Mouse (Mus musculus): ENCODE measurements around the gene Fezf2.

Fezf2 gene

DNA sequence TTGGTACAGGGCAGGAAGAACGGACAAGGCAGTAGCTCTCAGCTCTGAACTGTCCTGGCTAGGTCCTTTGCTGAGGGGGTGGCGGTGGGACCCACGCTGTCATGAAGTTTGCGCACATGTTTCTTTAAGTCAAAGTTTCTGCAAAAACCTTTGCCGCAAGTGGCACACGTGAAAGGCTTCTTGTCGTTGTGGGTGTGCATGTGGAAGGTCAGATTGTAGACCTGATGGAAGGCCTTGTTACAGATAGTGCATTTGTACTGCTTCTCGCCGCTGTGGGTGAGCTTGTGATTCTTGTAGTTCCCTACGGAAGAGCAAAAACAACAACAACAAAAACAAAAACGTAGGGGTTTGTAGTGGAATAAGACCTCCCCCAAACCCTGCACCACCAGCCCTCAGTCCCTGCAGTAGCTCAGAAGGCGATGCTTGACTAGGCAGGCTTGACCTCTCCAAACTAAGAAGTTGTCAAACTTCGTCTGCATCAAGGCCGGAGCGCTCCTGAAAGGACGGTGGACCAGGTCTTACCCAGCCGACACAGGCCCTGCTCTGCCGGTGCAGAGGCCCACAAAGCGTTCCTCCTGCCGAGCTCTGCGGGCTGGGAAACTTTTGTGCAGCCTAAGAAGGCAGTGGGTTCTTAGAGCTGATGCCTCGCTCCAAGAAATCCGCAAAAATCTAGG, 5.4 kb downstream of the Fezf2 start:
- in situ Hi-C loops (cut with MboI), result no loop called here

DNA sequence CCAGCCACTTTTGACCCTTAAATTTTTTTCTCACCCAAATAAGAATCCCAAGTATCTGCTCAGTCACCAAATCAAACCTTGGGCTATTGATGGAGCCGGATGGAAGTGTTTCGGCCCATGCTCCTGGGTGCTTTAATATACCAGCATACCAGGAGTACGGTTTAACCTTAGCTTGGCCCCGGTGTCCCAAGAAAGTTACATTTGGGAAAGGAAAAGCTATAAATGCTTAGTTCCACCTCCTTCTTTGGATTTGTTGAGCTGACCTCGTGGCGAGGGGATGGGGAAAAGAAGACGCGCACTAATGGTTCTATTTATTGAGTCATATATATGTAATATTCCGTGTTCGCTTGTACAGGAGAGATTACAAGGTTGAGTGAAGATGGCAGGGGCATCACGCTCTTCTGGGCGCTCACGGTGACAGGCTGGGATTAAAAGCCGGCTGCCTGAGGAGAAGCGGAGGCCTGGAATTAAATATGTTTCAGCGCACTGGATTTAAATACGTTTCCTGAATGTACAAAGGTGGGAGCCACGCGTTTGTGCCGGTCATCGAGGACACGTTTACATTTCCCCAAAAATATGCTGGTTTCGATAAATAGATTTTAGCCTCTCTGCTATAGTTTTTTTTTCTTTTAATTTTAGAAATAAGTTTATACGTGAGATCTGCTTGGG, 6.1 kb downstream of the Fezf2 start:
- in situ Hi-C loops (cut with MboI), result no loop called here

DNA sequence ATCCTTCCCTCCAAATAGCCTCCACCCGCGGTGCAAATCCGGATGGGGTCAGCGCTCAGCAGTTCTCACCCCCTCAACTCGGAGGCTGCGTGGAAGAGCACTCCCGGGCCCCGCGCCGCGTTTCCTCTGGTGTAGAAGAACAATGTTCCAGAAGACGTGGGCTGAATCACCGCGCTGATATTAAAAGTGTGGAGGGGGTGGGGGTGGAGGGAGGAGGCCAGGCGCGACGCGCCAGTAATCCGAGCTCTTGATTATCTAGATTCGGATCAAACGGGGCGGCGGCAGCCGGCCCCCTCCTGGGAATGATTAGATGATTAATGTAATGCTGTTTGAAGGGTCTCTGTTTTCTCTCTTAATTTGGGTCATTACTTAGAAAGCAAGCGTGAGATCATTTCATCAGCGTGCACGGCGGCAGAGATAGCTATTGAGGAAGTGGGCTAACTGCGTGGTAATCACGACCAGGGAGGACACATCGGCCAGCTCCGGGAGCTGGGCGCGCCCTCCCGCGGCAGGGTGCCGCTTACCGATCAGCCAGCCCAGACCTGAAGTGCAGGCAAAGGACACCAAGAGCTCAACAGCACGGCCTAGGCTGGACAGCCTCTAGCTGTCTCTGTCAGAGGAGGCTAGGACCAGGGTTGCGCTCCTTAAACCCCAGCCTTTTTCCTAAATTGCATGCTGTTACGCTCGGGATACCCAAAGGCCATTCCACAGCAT, 6.8 kb downstream of the Fezf2 start:
- in situ Hi-C loops (cut with MboI), result no loop called here

DNA sequence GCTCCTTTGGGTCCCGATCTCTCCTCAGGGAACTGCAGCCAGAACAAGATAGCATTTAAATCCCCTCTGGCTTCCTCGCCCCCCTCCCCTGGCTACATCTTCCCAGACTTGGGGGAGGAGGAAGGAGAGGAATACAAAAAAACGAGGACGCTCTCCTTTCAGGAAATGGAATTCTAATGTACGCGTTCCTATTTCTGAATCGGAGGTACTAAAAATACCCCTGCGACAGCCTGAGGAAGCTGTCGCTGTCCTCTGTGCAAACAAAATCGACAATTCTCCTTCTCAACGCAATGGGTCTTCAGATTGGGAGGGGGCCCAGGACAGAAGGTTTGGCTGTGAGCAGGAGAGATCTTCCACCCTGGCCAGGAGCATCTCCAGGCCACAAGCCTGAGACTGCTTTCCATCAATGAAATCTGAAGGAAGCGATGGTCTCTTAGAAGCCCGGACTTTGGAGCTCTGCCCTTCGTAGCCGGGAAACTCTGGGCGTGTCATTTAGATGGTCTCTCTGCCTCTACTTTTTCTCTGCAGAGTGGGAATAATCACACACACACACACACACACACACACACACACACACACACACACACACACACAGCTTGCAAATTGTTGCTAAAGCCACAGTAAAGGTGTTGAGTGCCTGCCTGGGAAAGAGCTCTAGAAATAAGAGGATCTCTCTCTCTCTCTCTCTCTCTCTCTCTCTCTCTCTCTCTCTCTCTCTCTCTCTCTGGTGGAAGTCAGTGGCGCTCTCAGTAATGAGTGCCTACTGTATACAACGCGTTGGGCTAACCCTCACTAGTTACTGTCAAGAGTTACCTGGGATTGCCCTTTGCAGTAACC, 7.5 kb downstream of the Fezf2 start:
- in situ Hi-C loops (cut with MboI), result no loop called here

DNA sequence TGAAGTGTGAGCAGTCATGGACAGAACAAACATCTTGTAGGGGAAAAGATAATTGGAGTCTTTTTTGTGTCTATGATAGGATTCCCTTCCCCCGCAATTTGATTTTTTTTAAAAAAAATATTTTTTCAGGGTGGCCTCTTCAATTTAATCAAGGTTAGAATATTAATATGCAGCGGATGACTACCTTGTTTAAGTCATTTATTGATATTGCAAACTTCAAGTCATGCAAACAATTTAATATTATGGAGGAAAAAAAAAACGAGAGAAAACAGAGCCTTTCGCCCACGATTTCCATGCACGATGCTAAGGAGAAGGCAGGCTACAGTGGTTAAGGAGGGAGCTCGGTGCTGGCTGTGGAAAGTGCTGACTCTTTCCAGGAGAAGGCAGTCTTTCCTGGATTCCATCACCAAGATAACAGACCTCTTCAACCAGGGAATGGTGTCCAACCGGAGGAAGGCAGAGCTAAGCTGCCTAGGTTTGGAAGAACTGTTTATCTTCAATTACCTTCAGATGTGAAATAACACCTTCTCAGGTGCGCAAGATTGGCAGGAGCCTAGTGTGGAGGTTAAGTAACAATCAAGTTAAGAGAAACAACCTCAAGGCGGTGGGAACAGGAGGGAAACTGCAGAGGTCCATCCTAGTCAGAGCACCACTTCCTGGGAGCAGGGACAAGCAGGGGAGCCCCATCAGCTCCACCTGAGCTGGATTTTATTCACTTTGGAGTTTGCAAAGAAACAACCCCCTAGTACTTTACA, 9.0 kb downstream of the Fezf2 start:
- in situ Hi-C loops (cut with MboI), result no loop called here

DNA sequence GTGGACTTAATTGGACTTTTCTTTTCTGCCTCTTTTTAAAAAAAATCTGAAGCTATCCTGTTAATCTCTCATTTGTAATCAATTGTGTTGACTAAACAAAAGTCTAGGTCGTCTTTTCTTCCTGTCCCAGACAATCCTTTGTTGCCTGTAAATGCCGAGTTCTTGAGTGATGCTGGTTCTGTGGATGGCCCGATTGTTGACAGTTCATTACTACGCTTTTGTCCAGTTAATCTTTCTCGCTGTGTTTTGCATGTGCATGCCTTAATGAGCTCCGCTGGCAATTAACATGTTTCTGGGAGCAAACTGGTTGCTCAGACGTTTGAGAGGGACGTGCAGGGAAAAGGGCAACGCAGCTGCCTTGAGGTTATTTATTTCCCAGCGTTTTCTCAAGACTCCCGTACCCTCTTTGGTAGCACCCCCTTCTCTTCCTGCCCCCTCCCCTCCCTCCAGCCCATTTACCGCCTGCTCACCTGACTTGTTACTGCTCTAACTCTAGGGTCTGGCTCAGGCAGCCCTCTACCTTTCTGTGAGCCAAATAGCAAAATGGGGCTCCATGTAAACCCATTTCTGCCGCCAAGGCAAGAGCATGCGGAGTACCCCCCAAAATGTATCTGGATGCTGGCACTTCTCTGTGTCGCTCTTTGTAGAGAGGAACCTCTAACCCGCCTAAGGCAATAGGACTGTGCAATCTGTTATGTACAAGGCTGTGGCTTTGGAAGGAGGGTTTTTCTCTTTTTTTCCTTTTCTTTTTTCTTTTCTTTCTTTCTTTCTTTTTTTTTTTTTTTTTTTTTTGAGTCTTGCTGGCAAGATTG, 9.8 kb downstream of the Fezf2 start:
- in situ Hi-C loops (cut with MboI), result no loop called here

DNA sequence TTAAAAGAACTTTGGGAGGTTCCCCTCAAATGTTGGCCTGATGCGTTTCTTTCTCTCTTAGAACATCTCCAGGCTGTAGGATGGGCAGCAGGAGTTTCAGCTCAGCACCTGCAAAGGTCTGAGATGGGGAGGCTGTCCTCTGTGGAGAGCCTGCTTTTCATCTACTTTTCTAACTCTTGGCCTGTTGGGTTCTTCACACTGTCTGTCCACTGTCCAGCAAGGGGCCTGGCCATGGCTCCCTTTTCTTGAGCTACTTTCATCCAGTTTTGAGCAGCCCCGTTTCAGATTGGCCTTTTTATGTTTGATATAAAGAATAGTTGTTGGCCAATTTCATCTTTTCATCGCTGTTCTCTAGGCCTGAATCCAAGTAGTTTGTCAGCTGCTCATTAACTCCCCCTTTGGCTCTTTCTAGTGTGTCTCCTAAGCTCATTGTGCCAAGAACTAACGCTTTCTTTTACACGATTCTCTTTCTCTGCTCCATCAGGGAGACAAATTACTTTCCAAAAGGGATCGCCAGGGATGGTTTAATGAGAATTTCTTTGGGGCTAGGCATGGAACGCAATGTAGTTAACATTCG, 10.5 kb downstream of the Fezf2 start:
- in situ Hi-C loops (cut with MboI), result no loop called here

DNA sequence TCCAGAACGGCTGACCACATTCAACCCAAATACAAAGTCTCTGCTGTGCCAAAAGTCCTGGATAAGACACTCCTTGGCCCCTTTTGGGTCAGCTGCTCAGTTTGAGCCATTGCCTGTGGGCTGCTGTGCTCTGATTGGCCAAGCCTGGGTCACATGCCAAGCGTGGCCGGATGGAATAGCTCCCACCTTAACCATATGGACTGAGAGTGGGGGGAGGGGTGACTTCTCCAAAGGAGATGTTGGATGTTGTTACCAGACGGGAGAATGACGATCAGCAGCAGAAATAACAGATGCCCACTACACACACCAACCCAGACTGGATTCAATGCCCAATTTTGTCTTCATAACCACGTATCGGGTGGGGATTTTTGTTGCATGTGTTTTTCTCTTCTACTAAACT, 13.1 kb downstream of the Fezf2 start:
- in situ Hi-C loops (cut with MboI), result no loop called here

DNA sequence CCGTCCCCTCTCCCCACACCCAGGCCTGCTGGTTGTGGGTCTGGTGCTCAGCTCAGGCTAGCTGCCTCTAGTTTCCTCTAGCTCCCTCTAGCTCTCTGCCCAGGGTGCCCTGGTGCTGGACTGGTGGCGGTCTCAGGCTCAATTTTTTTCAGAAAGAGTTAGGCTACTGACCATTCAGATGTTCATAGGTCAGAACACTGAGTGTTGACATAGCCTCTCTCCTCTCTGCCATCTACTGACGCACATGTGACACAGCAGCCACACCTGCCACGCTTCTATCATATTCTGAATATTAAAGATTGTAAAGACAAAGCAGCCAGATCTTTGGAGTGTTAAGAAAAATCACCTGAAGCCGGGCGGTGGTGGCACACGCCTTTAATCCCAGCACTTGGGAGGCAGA, 14.4 kb downstream of the Fezf2 start:
- in situ Hi-C loops (cut with MboI), result no loop called here

DNA sequence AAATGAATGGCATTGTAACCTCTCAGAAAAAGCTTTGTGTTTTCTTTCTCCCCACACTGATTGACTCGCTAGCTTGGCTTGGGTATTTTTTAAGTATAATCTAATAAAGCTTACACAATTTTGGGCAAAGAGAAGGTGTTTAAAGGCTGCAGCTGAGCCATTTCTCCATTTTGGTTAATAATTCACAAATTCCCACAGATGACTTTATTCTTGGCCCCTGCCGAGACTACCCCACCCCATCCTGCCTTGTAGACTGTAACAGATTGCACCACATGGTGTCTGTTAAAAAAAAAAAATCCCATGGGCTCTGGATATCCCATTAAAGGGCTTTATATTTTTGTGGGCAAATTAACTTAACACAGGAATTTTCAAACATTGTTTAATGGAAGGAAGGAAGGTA, 44.9 kb downstream of the Fezf2 start:
- in situ Hi-C loops (cut with MboI), result no loop called here

DNA sequence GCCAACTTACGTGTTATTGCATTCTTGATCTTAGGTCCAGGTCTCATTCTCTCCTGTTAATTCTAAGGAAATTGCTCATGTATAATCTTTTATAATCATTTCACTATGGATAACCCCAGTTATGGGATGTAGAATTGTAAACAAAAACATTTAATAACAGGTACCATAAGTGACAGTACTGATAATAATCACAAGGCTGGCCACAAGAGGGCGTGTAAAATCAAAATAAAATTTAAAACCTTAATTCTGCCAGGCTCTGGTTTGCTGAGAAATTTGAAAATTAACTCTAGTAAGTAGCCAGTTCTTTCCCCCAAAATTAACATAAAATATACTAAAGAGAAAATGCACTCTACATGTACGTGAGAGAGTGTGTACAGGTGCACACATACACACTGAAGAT, 47.3 kb downstream of the Fezf2 start:
- in situ Hi-C loops (cut with MboI), result no loop called here

DNA sequence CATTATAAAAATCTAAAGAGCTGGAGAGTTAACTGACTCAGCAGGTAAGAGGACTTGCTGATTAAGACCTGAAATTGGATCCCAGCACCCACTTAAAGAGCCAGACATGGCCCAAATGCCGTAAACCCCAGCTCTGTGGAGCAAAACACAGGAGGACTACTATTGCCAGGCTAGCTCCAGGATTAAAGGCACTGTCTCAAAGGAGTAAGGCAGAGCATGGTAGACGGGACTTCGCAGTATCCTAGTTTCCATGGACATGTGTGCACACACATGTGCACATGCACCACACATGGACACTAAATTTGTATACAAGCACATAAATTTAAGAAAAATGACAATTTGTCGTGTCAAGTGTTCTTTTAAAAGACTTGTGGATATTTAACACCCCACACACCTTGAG, 47.7 kb downstream of the Fezf2 start:
- in situ Hi-C loops (cut with MboI), result no loop called here

DNA sequence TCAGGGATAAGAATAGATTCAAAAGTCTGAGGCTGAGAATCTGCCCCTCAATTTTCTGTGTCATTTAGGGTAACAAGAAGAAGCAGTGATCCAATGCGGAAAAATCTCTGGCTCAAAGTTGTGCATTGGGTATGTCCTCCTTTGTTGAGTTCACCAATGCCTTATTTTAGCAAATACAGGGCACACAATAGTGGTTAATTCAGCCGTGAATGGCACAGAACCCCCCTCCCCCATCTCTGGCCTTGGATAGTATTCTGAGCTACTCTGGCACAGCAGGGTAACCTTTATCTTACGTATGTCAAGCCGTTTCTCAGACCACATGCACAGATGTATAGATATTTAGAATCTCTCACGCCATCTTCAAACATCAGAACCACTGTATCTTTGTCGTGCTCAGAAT, 48.3 kb downstream of the Fezf2 start:
- in situ Hi-C loops (cut with MboI), result no loop called here

DNA sequence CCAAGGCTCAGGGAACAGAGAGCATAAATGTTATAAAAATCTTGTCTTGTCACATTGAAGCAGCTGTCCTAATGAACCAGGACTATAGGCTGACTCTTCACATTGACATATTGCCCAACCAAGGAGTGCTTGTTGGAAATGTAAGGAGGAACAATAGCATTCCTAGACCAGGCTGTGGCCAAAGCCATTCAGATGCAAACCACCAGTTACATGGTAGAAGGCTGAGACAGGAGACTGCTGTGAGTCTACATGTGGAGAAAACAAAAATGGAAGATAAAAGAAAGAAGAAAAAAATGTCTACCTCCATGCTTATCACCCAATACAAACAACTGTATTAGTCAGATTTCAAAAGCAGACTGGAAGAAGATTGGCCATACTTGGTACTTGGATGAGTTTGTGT, 48.8 kb downstream of the Fezf2 start:
- in situ Hi-C loops (cut with MboI), result no loop called here

DNA sequence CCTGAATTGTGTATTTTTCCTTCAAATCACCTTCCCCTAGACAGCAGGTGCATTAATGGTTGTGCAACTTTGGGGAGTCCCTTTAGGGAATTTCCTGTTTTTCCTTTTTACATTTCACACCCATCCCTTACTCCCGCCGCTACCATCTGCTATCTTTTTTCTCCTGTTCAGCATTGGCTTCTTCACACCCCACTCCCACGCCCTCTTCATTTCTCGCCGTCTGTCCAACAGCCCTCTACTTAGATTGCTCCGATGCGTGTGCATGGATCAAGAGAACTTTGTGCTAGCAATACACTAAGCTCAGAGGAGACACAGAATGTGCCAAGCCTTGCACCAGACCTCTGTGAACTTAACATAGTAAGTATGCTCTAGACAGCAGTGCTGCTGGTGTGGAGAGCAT, 51.6 kb downstream of the Fezf2 start:
- in situ Hi-C loops (cut with MboI), result no loop called here

Measured in mature B cell (primary cell).